Mouse (Mus musculus): ENCODE data around the gene Nrip2.

DNA sequence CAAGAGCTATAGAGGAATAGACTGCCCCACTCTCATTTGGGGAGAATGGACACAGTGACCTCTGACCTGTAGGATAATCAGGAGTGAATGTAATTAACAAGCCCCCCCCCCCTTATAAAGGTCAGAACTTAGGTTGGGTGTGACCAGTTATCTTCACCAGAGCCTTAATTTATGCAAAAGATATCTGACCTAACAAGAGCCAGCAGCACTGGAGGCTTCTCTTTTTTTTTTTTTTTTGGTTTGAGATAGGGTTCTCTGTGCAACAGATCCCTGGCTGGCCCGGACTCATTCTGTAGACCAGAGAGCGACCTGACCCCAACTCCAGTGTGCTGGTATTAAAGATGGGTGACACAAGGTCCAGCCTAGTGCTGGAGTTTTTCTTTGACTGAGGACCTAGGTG is 30.2 kb downstream of the Nrip2 start:
- TF ChIP-seq CTCF (IDR thresholded peaks at IDR 0.05; ENCODE audit: low read depth), result no peak
- no peak for TF ChIP-seq EP300 (IDR thresholded peaks at IDR 0.05; ENCODE audit: low read depth)
